ENCODE assay signal across 30 mouse cellular contexts in the genomic region with DNA sequence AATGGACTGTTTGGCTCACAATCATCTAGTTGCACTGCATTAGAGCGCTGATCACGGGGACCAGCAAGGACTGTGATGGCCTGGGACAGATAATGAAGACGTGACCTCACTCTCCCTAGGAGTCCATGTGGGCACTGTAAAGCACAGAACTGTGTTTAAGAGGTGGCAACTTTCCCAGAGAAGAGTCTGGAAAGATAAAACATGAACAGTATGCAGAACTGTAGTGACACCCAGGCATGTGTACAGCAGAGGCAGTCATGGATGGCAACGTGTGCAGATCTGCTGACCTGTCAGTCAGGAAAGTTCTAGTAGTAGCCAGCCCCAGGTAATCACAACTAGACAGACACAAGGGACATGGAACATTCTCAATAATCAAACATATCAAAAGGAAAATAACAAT.
"Had no signal": no experiment of that assay in that cellular context is flagged by ENCODE, and none has a peak within 500 bp of the region (broad histone marks: within the 10 kb centered on the region; RNA-seq: fewer than 3 reads in every experiment).

No protein-coding gene starts in this region.

- ATAC-seq: hindbrain, embryonic 16.5 days; inflammation-experienced regulatory T-cells, adult 6 months; intestine, embryonic 15.5 days; intestine, postnatal 0 days; liver, postnatal 0 days had no signal

- H3K27ac ChIP-seq: gastrocnemius, adult 2 months; heart, adult 2 months; heart, embryonic 13.5 days; heart, embryonic 15.5 days; hindbrain, embryonic 10.5 days; hindbrain, embryonic 12.5 days; hindbrain, embryonic 14.5 days; intestine, embryonic 15.5 days; layer of hippocampus, adult 2 months; left cerebral cortex, adult 2 months; limb, embryonic 10.5 days; limb, embryonic 12.5 days; liver, embryonic 13.5 days; liver, embryonic 15.5 days had no signal

- H3K27me3 ChIP-seq: heart, embryonic 13.5 days; heart, embryonic 15.5 days; hindbrain, embryonic 12.5 days; intestine, embryonic 15.5 days; limb, embryonic 12.5 days; liver, embryonic 13.5 days; liver, embryonic 15.5 days had no signal

- H3K4me1 ChIP-seq: heart, embryonic 13.5 days; hindbrain, embryonic 10.5 days; hindbrain, embryonic 12.5 days; intestine, embryonic 15.5 days; limb, embryonic 10.5 days; limb, embryonic 12.5 days; liver, embryonic 13.5 days; liver, embryonic 15.5 days had no signal

- H3K4me3 ChIP-seq: gastrocnemius, adult 2 months; heart, adult 2 months; heart, embryonic 13.5 days; heart, embryonic 15.5 days; hindbrain, embryonic 10.5 days; hindbrain, embryonic 12.5 days; intestine, embryonic 15.5 days; layer of hippocampus, adult 2 months; left cerebral cortex, adult 2 months; limb, embryonic 10.5 days; limb, embryonic 12.5 days; liver, embryonic 13.5 days; liver, embryonic 15.5 days had no signal

- H3K36me3 ChIP-seq: heart, embryonic 13.5 days; heart, embryonic 15.5 days; hindbrain, embryonic 10.5 days; hindbrain, embryonic 12.5 days; intestine, embryonic 15.5 days; limb, embryonic 10.5 days; limb, embryonic 12.5 days; liver, embryonic 13.5 days; liver, embryonic 15.5 days had no signal

- DNase-seq: gastrocnemius, adult 2 months; gastrocnemius, postnatal 10 days; gastrocnemius, postnatal 25 days; heart, adult 2 months; heart, postnatal 14 days; heart, postnatal 4 days; kidney, adult 18-20 months; kidney, adult 8-10 months; kidney, postnatal 10 days; kidney, postnatal 25 days; kidney, postnatal 4 days; liver; liver, embryonic 13.5 days; liver, postnatal 0 days had no signal

- H3K9ac ChIP-seq: heart, embryonic 13.5 days; heart, embryonic 15.5 days; hindbrain, embryonic 12.5 days; hindbrain, embryonic 14.5 days; intestine, embryonic 15.5 days; limb, embryonic 12.5 days; liver, embryonic 13.5 days; liver, embryonic 15.5 days; liver, postnatal 0 days had no signal

- H3K4me2 ChIP-seq: heart, embryonic 11.5 days; heart, embryonic 13.5 days; heart, embryonic 15.5 days; hindbrain, embryonic 12.5 days; hindbrain, embryonic 14.5 days; intestine, embryonic 15.5 days; limb, embryonic 12.5 days; liver, embryonic 11.5 days; liver, embryonic 13.5 days; liver, embryonic 15.5 days had no signal

- H3K9me3 ChIP-seq: heart, embryonic 13.5 days; heart, embryonic 15.5 days; intestine, embryonic 15.5 days; limb, embryonic 10.5 days; liver, embryonic 13.5 days; liver, embryonic 15.5 days had no signal
